Mouse (Mus musculus) heart, embryonic 16.5 days (tissue): ENCODE measurements around the gene Gm136. TPM values are rescaled to one million over a fixed set of nuclear protein-coding genes. Genes with fewer than 3 reads are reported as not detected.

Experiments
- polyA plus RNA-seq: library from polyadenylated mRNA; unstranded; fragments of >200 nt; fragmentation: Nextera tagmentation; extraction: Ambion mirVana; gene quantifications from 2 replicates; pipeline ENCODE4 v1.2.1, GENCODE M21; 2015

Gene Gm136
- polyA plus RNA-seq, 1 experiment from 2014 or later = not detected

Other genes with a start within 250 kb of the Gm136 start
- gene Akirin2, start 205.3 kb downstream of the Gm136 start, polyA plus RNA-seq = 28.1 and 31.0 TPM in 2 replicates
- gene Orc3, start 141.3 kb downstream of the Gm136 start, polyA plus RNA-seq = 63.2 and 68.9 TPM in 2 replicates
- 51.3 and 56.9 TPM in 2 replicates for gene Rars2, start 141.3 kb downstream of the Gm136 start, polyA plus RNA-seq
- 42.9 and 43.4 TPM in 2 replicates for gene Slc35a1, start 68.8 kb downstream of the Gm136 start, polyA plus RNA-seq
- gene Cfap206, start 26.1 kb downstream of the Gm136 start, polyA plus RNA-seq = 1.3 and 1.5 TPM in 2 replicates
- 62.1 and 69.9 TPM in 2 replicates for gene Smim8, start 22.2 kb upstream of the Gm136 start, polyA plus RNA-seq
- gene Zfp292, start 126.7 kb upstream of the Gm136 start, polyA plus RNA-seq = 12.4 and 13.0 TPM in 2 replicates
- not detected in 2 replicates for gene Cga, start 137.5 kb upstream of the Gm136 start, polyA plus RNA-seq